Mouse (Mus musculus): ENCODE measurements at regions not wholly inside any gene's neighbourhood (a gene's known extent, or its start where the extent isn't known, plus 50 kb on each side); places are given as distances from the start of the nearest gene placed in this dataset.
A peak's percentile ranks its signal among the peaks of the same experiment; 100 is the strongest.

DNA sequence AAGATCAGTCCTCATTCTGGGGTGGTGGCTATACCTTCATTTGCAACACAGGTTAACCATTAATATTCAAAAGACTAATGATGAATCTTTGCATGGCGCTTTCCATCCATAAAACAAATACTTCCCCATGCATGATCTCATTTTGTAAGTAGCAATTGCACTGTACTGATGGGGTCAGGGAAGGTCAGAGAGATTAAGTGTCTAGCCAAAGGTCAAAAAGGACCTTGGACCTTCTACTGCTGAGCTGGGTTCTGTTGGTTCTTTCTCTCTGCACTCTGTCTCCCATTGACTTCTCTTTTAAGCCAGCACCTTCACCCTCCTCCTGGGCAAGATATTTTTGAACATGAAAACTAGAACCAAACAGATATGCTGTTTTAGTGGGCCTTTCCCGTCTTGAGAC lies 161.9 kb upstream of the Bcl6 start:
- DNase-seq (ENCODE audit: low spot score in 2 of 2): no peak

DNA sequence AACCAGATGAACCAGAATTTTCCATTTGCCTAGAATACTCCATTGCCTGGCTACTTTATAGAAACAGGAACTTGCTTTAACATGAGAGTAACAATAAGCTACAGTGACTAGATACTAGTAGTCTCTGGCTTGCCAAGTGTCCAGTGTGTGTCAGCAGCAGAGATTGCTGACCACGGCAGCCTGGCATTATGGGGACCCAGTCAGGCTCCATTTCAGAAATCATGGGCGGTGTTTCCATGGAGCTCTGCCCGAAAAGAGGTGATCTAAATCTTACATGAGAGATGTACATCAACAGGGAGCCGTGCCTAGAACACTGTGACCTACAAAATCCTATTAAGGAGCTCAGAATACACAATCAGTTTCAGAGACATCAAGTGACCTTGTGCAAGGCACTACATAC lies 160.8 kb upstream of the Bcl6 start:
- peak in 1 of 2 experiments; percentile 3 for DNase-seq (ENCODE audit: low spot score in 2 of 2)

DNA sequence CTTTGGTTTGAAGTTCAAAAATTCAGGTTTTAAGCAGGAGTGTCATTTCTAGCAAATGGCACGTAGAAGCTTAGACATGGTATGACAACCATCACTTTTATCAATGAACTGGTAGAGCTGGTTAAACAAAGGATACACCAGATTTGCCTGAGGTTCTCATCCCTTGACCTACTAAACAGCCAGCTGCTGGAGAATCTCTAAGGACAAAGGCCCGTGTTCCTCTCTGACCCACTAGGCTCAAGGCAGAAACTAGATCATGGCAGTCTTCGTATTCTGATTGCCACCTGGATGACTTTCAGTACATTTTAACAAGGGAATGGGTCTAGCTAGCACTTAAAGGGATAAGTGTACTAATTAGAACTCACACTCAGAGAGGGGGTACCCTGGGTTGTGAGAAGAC lies 155.2 kb upstream of the Bcl6 start:
- DNase-seq (ENCODE audit: low spot score in 2 of 2): no peak

DNA sequence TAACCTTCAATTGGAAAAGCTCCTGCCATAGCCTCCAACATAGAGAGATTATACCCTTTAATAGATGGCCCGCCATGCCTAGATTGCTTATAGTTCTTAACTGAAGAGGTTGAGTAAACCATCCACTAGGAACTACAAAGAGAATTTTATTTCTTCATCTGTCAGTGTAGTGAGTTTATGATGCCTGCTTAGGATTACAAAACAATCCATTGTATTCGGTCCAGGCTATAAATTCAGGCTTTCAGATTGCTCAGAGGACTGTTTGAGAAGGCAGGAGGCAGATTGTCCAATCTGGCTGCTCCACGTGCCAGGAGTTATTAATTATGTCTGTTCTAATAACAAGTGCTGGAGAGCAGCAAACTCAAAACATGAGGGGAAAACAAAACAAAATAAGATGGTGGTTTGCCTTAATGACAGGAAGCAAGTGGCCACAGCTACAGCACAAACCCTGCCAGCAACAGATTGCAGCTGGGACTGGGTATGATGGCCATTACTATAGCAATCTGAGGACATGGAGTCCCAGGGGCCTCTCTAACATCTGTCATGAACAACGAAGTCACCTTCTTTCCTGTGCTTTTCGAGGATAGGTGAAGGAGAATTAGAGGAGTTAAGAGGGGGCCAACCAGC lies 154.4 kb upstream of the Bcl6 start:
- no peak for DNase-seq (ENCODE audit: low spot score in 2 of 2)

DNA sequence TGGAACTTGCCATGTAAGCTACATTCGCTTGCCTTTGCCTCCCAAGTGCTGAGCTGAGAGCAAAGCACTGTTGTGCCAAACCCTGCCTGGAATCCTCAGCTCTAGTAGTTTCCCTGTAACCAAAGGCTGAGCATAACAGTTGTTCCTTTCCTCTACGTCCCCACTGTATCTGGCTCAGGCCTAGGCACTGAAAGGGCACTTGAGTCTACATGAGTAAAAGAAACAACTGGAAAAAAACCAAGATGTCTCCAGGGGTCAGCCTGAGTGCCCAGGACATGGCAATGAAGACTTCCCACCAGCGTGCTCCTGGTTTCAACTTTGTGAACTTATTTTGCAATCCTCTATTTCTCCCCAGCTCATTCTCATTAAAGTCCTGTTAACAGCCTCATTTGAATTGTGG lies 150.5 kb upstream of the Bcl6 start:
- no peak for DNase-seq (ENCODE audit: low spot score in 2 of 2)

DNA sequence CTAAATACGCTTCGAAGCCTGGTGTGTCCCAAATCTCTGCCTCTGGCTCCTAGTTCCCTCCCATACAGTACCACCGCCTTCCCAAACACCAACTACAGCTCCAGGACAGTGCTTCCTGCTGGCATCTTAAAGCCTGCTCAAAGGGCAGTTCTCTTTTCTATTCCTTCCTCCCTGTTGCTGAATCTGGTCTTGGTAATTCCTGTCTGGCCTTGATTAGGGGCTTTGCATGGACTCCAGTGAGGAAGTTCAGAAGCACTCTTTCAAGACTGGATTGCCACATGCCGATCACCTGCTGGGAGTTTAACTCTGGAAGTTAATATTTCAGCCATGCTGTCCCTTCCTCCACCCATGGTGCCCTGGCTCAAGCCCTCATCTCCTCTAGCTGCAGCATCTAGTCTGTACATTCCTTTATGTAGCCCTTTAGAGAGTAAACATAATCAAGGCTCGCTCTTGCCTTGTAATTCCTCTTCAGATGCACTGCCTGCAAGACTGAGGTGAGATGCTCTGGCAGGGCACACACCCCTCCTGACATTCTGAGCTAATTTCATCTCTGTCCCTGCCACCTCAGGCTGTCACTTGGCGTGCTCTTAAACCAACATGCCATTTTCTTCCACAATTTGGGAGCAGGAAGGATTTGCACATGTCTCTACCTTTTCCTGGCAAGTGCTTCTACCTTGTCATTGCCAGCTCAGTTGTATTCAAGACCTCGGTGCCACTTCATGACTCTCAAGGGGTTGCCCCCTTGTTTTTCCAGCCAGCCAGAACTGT lies 148.8 kb upstream of the Bcl6 start:
- no peak for DNase-seq (ENCODE audit: low spot score in 2 of 2)

DNA sequence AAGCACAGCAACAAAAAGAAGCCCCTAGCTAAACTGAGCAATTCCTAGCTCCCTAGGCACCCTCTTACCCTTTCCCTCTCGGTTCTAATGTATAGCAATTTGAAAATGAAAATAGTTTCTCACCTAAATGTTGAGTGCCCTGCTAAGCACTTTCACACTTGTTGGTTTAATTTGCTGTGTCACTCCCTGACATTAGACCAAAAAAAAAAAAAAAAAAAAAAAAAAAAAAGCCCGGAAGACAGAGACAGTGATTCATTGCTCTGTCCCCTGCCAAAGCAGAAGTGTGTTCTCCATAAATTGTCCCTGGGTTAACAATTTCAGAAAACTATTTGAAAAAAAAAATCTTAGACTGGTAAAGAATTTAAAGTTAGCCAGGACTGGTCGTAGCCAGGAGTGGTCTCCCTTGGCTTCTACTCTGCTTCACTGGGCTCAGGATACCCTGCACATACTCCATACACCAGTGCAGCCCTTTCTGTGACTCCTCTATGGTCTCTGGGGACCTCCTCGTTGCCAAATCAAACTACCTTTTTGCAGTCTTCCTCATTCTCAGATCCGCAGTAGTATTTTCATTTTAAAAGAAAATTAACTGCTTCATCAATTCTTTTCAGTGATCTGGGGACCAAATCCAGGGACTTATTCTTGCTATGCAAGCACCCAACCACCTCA lies 148.0 kb upstream of the Bcl6 start:
- DNase-seq (ENCODE audit: low spot score in 2 of 2): no peak

DNA sequence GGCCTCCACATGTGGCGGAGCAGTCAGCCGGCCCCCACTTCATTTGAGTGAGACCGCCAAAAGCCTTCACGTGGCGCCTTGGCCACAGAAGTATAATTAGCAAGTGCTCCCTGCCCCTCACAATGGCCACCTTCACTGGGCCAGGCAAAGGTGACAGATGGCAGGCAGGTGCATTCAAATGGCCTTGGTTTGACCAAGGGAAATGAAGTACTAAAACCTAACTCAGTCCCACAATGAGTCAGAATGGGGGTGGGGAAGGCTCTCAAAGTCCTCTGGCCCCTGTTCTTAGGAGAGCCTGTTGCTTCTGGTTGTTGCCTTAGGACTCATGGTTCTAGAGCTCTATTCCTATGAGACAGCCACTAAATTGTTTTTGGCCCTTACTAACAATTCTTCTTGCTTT lies 147.2 kb upstream of the Bcl6 start:
- no peak for DNase-seq (ENCODE audit: low spot score in 2 of 2)

DNA sequence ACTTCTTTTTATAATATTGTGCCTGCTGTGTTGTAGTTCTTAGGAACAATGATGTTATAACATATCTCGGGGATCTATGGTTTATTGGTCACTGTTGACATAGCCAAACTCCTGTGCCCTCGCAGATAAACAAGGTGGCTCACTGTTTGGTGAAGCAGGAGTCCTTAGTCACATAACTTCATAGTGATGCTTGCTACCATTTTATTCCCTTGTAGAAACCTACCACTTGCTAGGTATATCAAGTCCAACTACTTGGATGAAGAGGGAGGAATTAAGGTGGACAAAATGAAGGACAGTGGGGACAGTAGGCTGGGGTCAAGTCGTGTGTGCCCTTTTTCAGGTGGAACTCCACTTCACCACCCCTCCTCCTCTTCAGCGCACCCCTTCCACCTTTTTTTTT lies 146.7 kb upstream of the Bcl6 start:
- no peak for DNase-seq (ENCODE audit: low spot score in 2 of 2)

DNA sequence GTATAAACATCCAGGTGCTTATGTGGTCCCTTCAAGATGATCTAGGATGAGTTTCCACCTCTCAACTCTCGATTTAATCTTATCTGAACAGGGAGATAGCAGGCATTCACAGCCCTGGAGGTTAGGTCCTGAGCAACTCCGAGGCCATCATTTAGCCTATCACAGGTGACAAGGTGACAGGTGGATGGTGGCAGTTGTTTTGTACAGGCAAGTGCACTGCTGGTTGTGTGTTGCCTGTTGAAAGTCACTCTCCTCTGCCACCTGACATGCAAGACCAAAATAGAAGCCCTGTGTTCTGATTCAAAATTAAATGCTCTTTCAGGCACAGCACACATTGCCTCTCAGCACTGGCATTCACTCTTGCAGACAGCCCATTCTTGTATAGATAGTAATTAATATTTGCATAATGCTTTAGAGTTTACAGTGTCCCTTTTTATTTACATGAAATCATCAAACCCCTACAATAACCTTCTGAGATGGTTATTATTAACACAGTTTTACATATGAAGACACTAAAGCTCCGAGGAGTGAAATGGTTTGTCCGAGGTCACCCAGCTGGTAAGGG lies 145.9 kb upstream of the Bcl6 start:
- no peak for DNase-seq (ENCODE audit: low spot score in 2 of 2)

DNA sequence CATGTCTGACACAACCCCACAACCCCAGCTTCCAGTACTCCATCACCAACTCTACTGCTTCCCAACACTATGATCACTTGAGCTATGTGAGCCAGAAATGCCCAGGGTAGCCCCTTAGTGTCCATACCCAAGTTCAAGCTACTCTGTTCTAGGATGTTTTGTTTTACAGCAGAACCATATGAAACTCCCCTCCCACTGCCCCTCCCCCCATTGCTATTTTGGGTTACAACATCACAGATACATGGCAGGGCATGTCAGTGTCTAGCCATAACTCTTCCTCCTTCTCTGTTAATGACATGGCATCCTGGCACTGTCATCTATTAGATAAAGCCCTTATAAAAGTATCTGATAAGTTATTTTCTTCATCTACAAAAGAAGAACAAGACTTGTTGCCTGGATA lies 142.0 kb upstream of the Bcl6 start:
- no peak for DNase-seq (ENCODE audit: low spot score in 2 of 2)

DNA sequence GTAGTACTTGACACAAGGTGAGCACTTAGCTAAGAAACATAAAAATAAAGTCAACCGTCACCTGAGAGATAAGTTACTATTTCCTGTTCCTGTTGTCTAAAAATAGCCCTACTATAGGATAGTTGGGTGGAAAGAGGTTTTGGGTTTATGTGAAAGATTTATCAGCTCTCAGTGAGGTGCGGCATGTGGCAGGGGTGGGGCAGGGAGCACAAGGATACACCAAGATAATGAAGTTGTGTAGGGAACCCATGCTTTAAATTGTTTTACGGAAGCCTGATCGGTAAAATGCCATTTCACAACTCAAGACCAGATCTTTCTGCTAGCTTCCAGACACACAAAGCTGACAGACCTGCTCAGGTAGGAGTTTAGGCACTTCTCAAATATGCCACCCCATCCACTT lies 141.0 kb upstream of the Bcl6 start:
- DNase-seq (ENCODE audit: low spot score in 2 of 2): no peak

DNA sequence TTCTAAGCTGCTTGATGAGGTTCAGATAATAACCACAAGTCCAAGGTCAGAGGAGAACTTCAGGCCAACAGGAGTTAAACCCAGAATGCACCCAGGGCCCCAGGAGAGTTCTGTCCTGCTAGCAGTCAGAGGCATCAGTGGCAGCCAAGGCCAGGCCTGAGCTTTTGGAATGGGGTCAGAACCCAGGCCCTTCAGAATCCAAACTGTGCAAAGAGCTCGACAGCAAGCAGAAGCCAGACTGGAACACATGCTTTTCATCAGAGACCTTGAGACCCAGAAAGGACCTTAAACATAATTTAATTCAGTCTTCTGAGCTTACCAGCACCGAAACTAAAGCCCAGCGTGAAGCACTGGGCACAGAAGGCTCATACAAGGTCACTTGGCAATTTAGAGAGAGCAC lies 139.9 kb upstream of the Bcl6 start:
- no peak for DNase-seq (ENCODE audit: low spot score in 2 of 2)

DNA sequence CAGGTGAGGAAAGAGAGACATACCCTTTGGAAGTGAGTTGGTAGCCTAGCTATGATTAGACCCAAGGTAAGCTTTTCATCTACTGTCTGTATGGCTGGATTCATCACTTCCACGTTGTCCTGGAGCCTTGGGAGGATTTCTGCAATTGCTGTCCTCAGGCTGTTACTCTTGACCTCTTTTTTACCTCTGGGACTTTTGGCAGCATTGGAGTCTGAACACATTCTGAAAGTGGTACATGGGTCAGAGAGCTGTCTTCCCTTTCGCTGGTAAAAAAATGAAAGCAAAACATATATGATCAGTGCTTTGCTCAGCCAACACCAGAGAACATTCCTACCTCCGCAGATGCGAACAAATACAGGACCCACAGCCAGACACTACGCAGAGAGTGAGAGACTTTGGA lies 136.1 kb upstream of the Bcl6 start:
- DNase-seq (ENCODE audit: low spot score in 2 of 2): no peak

DNA sequence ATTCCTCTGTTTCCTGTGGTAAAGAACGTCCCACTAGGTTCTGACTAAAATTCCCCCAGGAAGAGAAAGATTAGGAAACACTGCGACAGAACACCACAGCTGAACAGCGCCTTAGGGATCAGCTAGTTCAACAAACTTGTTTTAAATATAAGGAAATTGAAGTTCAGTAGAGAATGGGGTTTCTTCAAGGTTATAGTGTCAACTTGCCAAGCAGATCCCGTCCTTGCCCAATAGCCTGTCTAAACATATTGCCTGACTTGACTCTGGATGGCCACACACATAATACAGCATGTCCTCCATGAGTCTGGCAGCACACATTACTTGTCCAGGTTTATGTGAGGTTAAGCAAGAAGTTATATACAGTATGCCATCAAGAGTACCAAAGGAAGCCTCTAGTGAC lies 135.4 kb upstream of the Bcl6 start:
- no peak for DNase-seq (ENCODE audit: low spot score in 2 of 2)

DNA sequence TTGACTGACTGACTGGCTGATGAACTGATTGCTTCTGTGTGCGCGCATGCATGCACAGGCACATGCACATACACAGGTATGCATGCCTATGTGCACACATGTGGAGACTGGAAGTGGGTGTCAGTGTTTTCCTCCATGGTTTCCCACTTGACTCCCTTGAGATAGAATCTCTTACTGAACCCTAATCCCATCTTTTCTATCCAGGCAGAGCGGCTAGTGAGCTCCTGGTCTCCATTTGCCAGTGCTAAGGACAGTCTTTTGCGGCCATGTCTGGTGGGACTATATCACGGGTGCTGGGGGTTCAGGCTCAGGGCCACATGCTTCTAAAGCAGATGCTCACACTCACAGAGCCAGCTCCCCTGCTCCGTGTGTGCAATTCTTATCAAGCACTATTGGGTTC lies 133.0 kb upstream of the Bcl6 start:
- no peak for DNase-seq (ENCODE audit: low spot score in 2 of 2)

DNA sequence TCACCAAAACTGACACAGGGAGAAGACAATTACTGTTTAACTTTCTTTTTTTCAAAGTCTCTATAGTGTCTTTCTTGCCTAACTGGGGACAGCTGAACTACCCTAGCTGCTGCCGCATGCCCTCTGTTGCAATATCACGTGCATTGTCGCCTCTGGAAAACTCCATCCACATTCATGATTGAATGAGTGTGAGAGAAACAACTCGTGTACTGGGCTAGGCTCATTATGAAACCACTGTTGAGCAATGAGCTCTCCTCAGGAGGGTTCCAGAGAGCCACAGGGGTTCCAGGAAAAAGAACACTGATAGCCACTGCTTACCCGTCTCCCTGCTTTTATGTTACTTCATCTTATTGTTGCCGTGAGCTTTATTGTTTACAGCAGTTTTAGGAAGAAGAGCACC lies 132.2 kb upstream of the Bcl6 start:
- DNase-seq (ENCODE audit: low spot score in 2 of 2): no peak

DNA sequence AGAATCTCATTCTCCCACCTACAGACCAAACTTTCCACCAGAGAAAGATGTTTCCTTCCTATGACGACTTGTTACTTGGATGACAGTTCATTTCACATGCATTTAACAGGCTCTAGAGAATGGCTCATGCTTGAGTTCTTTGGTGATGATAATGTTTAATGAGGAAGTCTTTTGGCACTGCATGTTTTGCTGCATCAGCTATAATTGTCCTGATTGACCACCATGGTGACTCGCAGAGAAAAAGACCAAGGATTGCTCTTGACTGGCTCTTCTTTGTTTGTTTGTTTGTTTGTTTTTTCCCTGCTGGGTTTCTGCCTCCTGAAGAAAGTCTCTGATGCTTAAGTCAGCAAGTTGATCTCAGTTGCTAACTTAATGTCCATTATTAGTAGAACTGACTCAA lies 129.8 kb upstream of the Bcl6 start:
- DNase-seq (ENCODE audit: low spot score in 2 of 2): no peak

DNA sequence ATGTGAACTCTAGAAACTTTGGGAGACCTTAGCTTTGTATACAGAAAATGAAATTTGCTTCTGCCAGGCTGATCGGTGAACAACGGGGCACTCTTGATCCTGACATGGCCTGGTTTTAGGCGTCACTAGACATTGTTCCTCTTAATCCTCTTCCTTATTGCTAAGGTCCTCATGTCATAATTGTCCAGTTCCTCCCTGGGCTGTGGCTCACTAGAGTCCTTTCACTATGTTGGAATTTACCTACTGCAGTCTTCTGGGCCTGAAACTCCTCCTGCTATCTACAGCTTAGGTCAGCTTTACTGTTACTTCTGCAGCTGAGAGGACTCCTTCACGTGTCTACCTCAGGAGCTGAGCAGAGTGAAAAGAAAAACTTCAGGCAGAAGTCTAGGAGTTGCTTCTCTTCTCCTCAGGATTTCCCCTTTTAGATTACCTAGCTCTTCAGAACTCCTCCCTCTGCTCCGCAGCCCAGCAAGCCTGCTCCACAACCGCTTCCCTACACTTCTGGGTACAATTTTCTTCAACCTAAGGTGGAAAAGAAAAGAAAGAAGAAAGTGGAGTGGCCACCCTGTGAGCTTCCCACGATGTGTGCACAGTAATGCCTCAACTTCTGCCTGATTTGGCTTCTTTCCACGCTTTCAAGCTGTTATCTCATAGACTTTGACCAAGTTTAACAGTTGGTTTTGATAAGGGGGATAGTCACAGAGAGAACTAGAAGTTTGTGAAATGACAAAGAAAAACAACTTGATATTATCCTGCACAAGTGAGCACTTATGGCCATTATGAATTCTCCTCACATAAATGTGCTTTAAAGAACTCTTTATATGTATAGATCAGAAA lies 114.4 kb upstream of the Bcl6 start:
- DNase-seq (ENCODE audit: low spot score in 2 of 2): no peak

DNA sequence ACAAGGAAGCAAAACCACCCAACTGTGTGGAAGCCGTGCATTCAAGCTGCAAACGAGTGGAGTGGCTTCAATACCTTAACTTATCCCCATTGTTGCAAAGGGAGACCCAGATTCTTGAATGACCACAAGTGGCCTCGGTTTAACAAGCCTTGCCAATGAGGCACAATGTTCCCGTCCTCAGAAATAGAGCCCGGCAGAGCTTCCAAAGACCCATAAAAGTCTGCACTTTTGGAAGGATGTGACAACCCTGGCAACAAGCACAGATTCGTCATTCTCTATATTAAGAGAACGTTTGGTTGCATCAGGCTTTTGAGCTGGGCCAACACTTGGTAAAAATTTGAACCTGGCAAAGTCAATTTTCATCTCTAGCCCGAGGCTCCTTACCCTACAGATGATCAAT lies 108.9 kb upstream of the Bcl6 start:
- DNase-seq (ENCODE audit: low spot score in 2 of 2): no peak

DNA sequence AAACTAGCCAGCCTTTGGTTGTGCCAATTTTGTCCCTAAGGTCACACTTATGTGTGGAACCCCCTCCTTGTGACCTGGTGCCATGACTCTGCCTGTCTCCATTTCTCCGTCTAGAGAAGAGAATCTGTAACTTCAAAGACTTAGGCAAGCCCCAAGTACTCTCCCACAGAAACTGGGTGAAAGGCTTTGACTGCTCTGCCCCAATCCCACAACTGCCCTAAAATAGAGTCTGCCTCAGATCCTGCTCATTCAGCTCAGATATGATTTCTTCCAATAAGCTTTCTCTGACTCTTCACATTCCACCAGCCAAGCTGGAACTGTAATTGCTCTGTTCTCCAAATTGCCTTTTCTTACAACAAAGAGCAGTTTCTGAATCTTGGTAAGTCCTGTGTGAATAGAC lies 107.4 kb upstream of the Bcl6 start:
- no peak for DNase-seq (ENCODE audit: low spot score in 2 of 2)

DNA sequence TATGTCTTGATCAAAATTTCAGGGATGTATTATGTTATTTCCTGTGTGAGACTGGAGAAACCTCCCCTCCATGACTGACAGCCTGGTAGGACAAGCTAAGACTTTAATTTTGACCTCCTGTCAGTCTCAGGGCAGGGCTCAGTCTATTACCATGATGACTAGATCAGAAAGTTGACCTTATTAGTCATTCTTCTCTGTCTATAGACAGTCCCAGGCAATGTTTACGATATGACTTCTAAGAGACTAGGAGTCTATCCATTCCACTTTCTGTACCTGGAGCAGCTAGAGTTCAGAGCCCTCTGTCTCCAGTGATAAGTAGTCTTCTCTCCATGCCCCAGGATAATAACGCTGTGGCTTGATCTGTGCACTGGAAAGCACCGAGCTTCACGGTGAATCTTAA lies 107.0 kb upstream of the Bcl6 start:
- no peak for DNase-seq (ENCODE audit: low spot score in 2 of 2)

All from right cerebral cortex, postnatal 36 days (tissue).